Mouse (Mus musculus) ES-E14 (cell line): ENCODE results near the gene Fam83d. TPM values are rescaled to one million over a fixed set of nuclear protein-coding genes. Genes with fewer than 3 reads are reported as not detected.

Experiments used
- DNase-seq: peaks from one replicate; pipeline ENCODE4 v3.0.0-alpha.2; 2013; ENCODE audit warnings: low read depth, low spot score
- H3K27ac ChIP-seq: 2 replicates; pipeline ENCODE4 v1.5.1; 2012; ENCODE audit warnings: low read depth, mild to moderate bottlenecking, low read length, moderate library complexity, mixed read lengths; ENCODE audit not compliant: poor library complexity, insufficient read depth, severe bottlenecking
- H3K36me3 ChIP-seq: 2 replicates; pipeline ENCODE4 v1.6.1; 2012; ENCODE audit warnings: mild to moderate bottlenecking, low read length, moderate library complexity, mixed read lengths; ENCODE audit not compliant: control insufficient read depth, poor library complexity, insufficient read depth, severe bottlenecking
- H3K4me1 ChIP-seq, 2 experiments: fragments of 150-350 bp in 1 of 2; sonication (generic) in 1 of 2; 2 replicates each; pipeline ENCODE4 v1.6.1; 2012; ENCODE audit warnings: low read length in 2 of 2, mild to moderate bottlenecking in 1 of 2, mixed read lengths in 1 of 2; ENCODE audit not compliant: control insufficient read depth in 2 of 2, insufficient read depth in 2 of 2, poor library complexity in 1 of 2
- H3K4me3 ChIP-seq, 2 experiments: fragments of 150-350 bp in 1 of 2; sonication (generic) in 1 of 2; 2 replicates each; pipeline ENCODE4 v1.5.1; 2012; ENCODE audit warnings: low read length in 2 of 2, low read depth in 1 of 2, mild to moderate bottlenecking in 1 of 2, mixed read lengths in 1 of 2; ENCODE audit not compliant: insufficient read depth in 1 of 2, poor library complexity in 1 of 2, severe bottlenecking in 1 of 2
- H3K9ac ChIP-seq: 2 replicates; pipeline ENCODE4 v1.6.1; 2012; ENCODE audit warnings: low read depth, mild to moderate bottlenecking, low read length, mixed read lengths; ENCODE audit not compliant: poor library complexity, insufficient read depth, severe bottlenecking
- H3K9me3 ChIP-seq: fragments of 150-350 bp; sonication (generic); 2 replicates; pipeline ENCODE4 v1.6.1; 2012; ENCODE audit warnings: low read depth, mild to moderate bottlenecking, low read length; ENCODE audit not compliant: control insufficient read depth, insufficient read depth
- CHD2 ChIP-seq: IDR thresholded peaks from 2 replicates; pipeline ENCODE4 v1.6.1; 2014; ENCODE audit warnings: mild to moderate bottlenecking, low read depth, low read length, inconsistent platforms
- HCFC1 ChIP-seq: IDR thresholded peaks from 2 replicates; pipeline ENCODE4 v1.6.1; 2012; ENCODE audit warnings: low read length, inconsistent platforms, borderline replicate concordance; ENCODE audit not compliant: insufficient read depth
- MAFK ChIP-seq: IDR thresholded peaks from 2 replicates; pipeline ENCODE4 v1.6.1; 2014; ENCODE audit warnings: mild to moderate bottlenecking, low read depth, low read length, inconsistent platforms; ENCODE audit not compliant: insufficient read depth
- ZC3H11A ChIP-seq: IDR thresholded peaks from 2 replicates; pipeline ENCODE4 v1.6.1; 2012; ENCODE audit warnings: low read depth, mild to moderate bottlenecking, inconsistent platforms, low read length, borderline replicate concordance
- ZNF384 ChIP-seq: IDR thresholded peaks from 2 replicates; pipeline ENCODE4 v1.6.1; 2012; ENCODE audit warnings: low read depth, low read length, inconsistent platforms
- in situ Hi-C, 2 experiments: fragments of 600-800 bp; cut with MboI; formaldehyde crosslinking; loops; one replicate each; pipeline ENCODE4 v1.15.1; 2025; ENCODE audit warnings: low sequenced_read_pairs in 2 of 2, inconsistent platforms in 1 of 2; ENCODE audit not compliant: unreplicated experiment in 2 of 2
- total RNA-seq: library from RNA; depleted of rRNA; stranded (reverse); fragments of 300-350 nt; gene quantifications from 2 replicates; pipeline ENCODE4 v1.2.3, GENCODE M21; 2012

Gene Fam83d
- total RNA-seq, 1 experiment, result 28.0 TPM

- Histone ChIP-seq H3K9ac (peak overlapping the region; percentile 90), H3K27ac (no peak overlapping the region), H3K4me1 (peaks cover 2 to 18% of the 10 kb centered on the region in 2 experiments), H3K4me3 (peak overlapping the region; percentile 90 to 94), H3K9me3 (no peaks in the 10 kb centered on the region), H3K36me3 (peaks cover 4% of the 10 kb centered on the region; the same call in 1 of the 2 replicates)
- TF ChIP-seq ZC3H11A, result no peak
- no peak for TF ChIP-seq CHD2
- TF ChIP-seq ZNF384, result no peak
- TF ChIP-seq HCFC1, result no peak
- TF ChIP-seq MAFK, result no peak
- DNase-seq, result no peak
- in situ Hi-C loops, result no loop called here
Measured at GRCm38 (mm10) chr2:158768350-158768749, 457 bp downstream of the Fam83d start.

- H3K9me3 ChIP-seq, result no peaks in the 10 kb centered on the region
- peaks cover 7% of the 10 kb centered on the region; the same call in 1 of the 2 replicates for H3K36me3 ChIP-seq
- no peak for DNase-seq
- in situ Hi-C loops, result no loop called here
- H3K4me3 ChIP-seq, result peak overlapping the region; percentile 90 to 94
- TF ChIP-seq ZNF384 (no peak), MAFK (no peak), ZC3H11A (no peak), CHD2 (no peak)
- H3K9ac ChIP-seq, result peak overlapping the region; percentile 90; the same call in 1 of the 2 replicates
- H3K27ac ChIP-seq, result no peak overlapping the region
- peaks cover 2 to 18% of the 10 kb centered on the region in 2 experiments for H3K4me1 ChIP-seq
Measured at GRCm38 (mm10) chr2:158768771-158769170, 878 bp downstream of the Fam83d start.

- no peaks in the 10 kb centered on the region for H3K9me3 ChIP-seq
- no peak for TF ChIP-seq CHD2
- no peak for TF ChIP-seq MAFK
- no peak for TF ChIP-seq HCFC1
- TF ChIP-seq ZNF384, result no peak
- TF ChIP-seq ZC3H11A, result no peak
- peak overlapping the region in 1 of 2 experiments; percentile 5; a peak in 1 of 4 replicates for H3K4me3 ChIP-seq
- peaks cover 2 to 18% of the 10 kb centered on the region in 2 experiments for H3K4me1 ChIP-seq
- H3K36me3 ChIP-seq, result peaks cover 9% of the 10 kb centered on the region; the same call in 1 of the 2 replicates
- in situ Hi-C loops, result no loop called here
- no peak overlapping the region for H3K9ac ChIP-seq
- no peak for DNase-seq
- no peak overlapping the region for H3K27ac ChIP-seq
Measured at GRCm38 (mm10) chr2:158770126-158770757, 2.3 kb downstream of the Fam83d start.

- no peak for DNase-seq
- Histone ChIP-seq H3K4me3 (no peak overlapping the region), H3K4me1 (peaks cover 2 to 18% of the 10 kb centered on the region in 2 experiments), H3K27ac (no peak overlapping the region), H3K9ac (no peak overlapping the region), H3K36me3 (peaks cover 9% of the 10 kb centered on the region; the same call in 1 of the 2 replicates), H3K9me3 (no peaks in the 10 kb centered on the region)
- in situ Hi-C loops, result no loop called here
- no peak for TF ChIP-seq MAFK
- no peak for TF ChIP-seq HCFC1
- no peak for TF ChIP-seq ZNF384
- no peak for TF ChIP-seq CHD2
- no peak for TF ChIP-seq ZC3H11A
Measured at GRCm38 (mm10) chr2:158771066-158771763, 3.3 kb downstream of the Fam83d start.
